Mouse (Mus musculus) central nervous system, embryonic 18 days (tissue): ENCODE results near the gene Gm13277. TPM values are rescaled to one million over a fixed set of nuclear protein-coding genes. Genes with fewer than 3 reads are reported as not detected.

Source experiments
- polyA plus RNA-seq: library from polyadenylated mRNA; depleted of rRNA; stranded (reverse); fragments of >200 nt; gene quantifications from 2 replicates; pipeline ENCODE4 v1.2.3, GENCODE M21; 2012; rRNA removed

Gene Gm13277
- not detected in 2 replicates for polyA plus RNA-seq

DNA sequence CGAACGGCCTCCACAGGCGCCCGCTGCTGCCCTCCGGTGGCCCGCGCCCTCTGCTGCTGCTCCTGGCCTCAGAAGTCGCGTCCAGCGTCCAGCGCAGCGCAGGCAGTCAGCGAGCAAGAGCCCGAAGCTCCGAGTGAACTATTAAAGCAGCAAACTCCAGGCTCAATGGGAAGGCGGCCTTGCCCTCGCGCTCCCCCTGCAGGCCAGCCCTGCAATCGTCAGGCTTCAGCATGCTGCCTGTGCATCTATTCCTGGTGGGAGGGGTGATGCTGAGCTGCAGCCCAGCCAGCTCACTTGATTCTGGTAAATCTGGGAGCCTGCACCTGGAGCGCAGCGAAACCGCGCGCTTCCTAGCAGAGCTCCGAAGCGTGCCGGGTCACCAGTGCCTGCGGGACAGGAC lies at the start of gene Gm13277:
Gene Gm13277, plus strand, starts transcription at position 231 of the 400 bp plus-strand sequence.

DNA sequence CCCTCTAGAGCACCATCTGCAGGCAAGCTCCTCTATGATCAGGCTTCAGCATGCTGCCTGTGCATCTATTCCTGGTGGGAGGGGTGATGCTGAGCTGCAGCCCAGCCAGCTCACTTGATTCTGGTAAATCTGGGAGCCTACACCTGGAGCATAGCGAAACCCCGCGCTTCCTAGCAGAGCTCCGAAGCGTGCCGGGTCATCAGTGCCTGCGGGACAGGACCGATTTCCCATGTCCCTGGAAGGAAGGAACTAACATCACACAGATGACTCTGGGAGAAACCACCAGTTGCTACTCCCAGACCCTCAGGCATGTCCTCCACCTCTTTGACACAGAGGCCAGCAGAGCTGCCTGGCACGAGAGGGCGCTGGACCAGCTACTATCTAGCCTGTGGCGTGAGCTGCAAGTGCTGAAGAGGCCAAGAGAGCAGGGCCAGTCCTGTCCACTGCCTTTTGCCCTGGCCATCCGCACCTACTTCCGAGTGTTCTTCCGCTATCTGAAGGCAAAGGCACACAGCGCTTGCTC lies 33.6 kb upstream of the Gm13277 start, which contains the start of gene Gm13271:
Gene Gm13271, plus strand, starts transcription at position 51 of the 523 bp plus-strand sequence.

GRCm38 (mm10) chr4:88759610-88760268 lies 28.7 kb upstream of the Gm13277 start, which contains the start of gene Gm13283:
Gene Gm13283, plus strand, starts transcription at chr4:88760119.

GRCm38 (mm10) chr4:88773534-88773933 lies 14.9 kb upstream of the Gm13277 start, which contains the start of gene Gm13290:
Gene Gm13290, plus strand, starts transcription at chr4:88773834.

DNA sequence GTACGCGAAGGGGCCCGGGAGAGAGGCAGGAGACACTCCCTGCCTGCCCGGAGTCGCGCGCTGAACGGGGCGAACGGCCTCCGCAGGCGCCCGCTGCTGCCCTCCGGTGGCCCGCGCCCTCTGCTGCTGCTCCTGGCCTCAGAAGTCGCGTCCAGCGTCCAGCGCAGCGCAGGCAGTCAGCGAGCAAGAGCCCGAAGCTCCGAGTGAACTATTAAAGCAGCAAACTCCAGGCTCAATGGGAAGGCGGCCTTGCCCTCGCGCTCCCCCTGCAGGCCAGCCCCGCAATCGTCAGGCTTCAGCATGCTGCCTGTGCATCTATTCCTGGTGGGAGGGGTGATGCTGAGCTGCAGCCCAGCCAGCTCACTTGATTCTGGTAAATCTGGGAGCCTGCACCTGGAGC lies 11.8 kb upstream of the Gm13277 start, which contains the start of gene Gm13289:
Gene Gm13289, plus strand, starts transcription at position 301 of the 400 bp plus-strand sequence.

GRCm38 (mm10) chr4:88779550-88779949 lies 8.9 kb upstream of the Gm13277 start, which contains the start of gene Gm13272:
Gene Gm13272, plus strand, starts transcription at chr4:88779850.

GRCm38 (mm10) chr4:88781831-88782230 lies 6.6 kb upstream of the Gm13277 start, which contains the start of gene Ifnz:
Gene Ifnz, plus strand, starts transcription at chr4:88782131.

DNA sequence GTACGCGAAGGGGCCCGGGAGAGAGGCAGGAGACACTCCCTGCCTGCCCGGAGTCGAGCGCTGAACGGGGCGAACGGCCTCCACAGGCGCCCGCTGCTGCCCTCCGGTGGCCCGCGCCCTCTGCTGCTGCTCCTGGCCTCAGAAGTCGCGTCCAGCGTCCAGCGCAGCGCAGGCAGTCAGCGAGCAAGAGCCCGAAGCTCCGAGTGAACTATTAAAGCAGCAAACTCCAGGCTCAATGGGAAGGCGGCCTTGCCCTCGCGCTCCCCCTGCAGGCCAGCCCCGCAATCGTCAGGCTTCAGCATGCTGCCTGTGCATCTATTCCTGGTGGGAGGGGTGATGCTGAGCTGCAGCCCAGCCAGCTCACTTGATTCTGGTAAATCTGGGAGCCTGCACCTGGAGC lies 3.0 kb upstream of the Gm13277 start, which contains the start of gene Gm13276:
Gene Gm13276, plus strand, starts transcription at position 301 of the 400 bp plus-strand sequence.

DNA sequence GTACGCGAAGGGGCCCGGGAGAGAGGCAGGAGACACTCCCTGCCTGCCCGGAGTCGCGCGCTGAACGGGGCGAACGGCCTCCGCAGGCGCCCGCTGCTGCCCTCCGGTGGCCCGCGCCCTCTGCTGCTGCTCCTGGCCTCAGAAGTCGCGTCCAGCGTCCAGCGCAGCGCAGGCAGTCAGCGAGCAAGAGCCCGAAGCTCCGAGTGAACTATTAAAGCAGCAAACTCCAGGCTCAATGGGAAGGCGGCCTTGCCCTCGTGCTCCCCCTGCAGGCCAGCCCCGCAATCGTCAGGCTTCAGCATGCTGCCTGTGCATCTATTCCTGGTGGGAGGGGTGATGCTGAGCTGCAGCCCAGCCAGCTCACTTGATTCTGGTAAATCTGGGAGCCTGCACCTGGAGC lies 2.8 kb downstream of the Gm13277 start, which contains the start of gene Gm13278:
Gene Gm13278, plus strand, starts transcription at position 301 of the 400 bp plus-strand sequence.

GRCm38 (mm10) chr4:88793936-88794675 lies 5.7 kb downstream of the Gm13277 start, which contains the start of gene Gm13275:
Gene Gm13275, plus strand, starts transcription at chr4:88794487.

DNA sequence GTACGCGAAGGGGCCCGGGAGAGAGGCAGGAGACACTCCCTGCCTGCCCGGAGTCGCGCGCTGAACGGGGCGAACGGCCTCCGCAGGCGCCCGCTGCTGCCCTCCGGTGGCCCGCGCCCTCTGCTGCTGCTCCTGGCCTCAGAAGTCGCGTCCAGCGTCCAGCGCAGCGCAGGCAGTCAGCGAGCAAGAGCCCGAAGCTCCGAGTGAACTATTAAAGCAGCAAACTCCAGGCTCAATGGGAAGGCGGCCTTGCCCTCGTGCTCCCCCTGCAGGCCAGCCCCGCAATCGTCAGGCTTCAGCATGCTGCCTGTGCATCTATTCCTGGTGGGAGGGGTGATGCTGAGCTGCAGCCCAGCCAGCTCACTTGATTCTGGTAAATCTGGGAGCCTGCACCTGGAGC lies 8.7 kb downstream of the Gm13277 start, which contains the start of gene Gm13279:
Gene Gm13279, plus strand, starts transcription at position 301 of the 400 bp plus-strand sequence.

DNA sequence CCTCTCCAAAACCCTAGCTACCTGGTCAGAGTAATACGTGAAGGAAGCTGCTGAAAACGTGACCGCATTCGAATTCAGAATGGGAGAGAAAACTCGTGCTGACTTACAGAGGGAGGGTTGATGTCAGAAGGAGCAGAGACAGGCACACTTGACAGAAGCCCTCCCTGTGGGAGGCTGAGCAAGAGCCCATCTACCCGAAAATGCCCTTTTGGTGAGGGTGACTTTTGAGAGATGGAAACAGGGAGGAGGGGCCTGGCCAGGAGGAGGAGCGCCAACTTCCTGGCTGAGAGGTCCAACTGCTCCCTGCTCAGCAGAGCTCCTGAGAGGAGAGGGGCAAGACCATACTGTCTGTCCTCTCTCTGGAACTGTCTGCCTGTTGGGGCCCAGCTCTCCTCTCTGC lies 10.9 kb downstream of the Gm13277 start, which contains the start of gene Gm13285:
Gene Gm13285, plus strand, starts transcription at position 301 of the 400 bp plus-strand sequence.

DNA sequence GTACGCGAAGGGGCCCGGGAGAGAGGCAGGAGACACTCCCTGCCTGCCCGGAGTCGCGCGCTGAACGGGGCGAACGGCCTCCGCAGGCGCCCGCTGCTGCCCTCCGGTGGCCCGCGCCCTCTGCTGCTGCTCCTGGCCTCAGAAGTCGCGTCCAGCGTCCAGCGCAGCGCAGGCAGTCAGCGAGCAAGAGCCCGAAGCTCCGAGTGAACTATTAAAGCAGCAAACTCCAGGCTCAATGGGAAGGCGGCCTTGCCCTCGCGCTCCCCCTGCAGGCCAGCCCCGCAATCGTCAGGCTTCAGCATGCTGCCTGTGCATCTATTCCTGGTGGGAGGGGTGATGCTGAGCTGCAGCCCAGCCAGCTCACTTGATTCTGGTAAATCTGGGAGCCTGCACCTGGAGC lies 14.5 kb downstream of the Gm13277 start, which contains the start of gene Gm13287:
Gene Gm13287, plus strand, starts transcription at position 301 of the 400 bp plus-strand sequence.

GRCm38 (mm10) chr4:88805231-88805630 lies 16.8 kb downstream of the Gm13277 start, which contains the start of gene Gm13288:
Gene Gm13288, plus strand, starts transcription at chr4:88805531.

DNA sequence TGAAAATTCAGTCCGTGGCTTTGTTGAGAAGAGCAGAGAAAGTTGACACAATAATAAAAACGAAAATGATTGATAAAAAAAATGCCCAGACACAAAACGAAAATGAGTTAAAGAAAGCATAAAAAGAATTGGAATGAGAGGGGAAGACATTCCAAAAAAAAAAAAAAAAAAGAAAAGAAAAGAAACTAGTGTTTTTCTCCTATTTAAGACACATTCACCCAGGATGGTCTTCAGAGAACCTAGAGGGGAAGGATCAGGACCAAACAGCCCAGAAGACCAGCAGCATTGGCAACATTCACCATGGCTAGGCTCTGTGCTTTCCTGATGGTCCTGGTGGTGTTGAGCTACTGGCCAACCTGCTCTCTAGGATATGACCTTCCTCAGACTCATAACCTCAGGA lies 27.5 kb downstream of the Gm13277 start, which contains the start of gene Ifna7:
Gene Ifna7, plus strand, starts transcription at position 301 of the 400 bp plus-strand sequence.

GRCm38 (mm10) chr4:88819659-88820058 lies 31.2 kb downstream of the Gm13277 start, which contains the start of gene Ifna11:
Gene Ifna11, plus strand, starts transcription at chr4:88819959.

DNA sequence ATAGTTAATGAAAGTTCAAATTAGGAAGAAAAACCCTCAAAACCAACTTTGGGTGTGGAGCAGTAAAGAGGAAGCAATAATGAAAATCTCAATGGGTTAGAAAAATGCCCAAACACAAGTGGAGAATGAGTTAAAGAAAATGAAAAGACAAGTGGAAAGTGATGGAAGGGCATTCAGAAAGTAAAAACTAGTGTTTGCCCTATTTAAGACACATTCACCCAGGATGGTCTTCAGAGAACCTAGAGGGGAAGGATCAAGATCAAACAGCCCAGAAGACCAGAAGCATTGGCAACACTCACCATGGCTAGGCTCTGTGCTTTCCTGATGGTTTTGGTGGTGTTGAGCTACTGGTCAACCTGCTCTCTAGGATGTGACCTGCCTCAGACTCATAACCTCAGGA lies 38.7 kb downstream of the Gm13277 start, which contains the start of gene Ifna6:
Gene Ifna6, plus strand, starts transcription at position 301 of the 400 bp plus-strand sequence.

GRCm38 (mm10) chr4:88835225-88835624 lies 46.8 kb downstream of the Gm13277 start, which contains the start of gene Ifna5:
Gene Ifna5, plus strand, starts transcription at chr4:88835525.

